Mouse (Mus musculus) midbrain, embryonic 12.5 days (tissue): ENCODE measurements at regions not wholly inside any gene's neighbourhood (a gene's known extent, or its start where the extent isn't known, plus 50 kb on each side); places are given as distances from the start of the nearest gene placed in this dataset.

Source experiments
- ATAC-seq: fragments of 200-750 bp; cut with Nextera tagmentation; 2 replicates; pipeline ENCODE4 v1.8.0; 2017; ENCODE audit warnings: low read depth, moderate TSS enrichment, moderate library complexity; ENCODE audit not compliant: low FRiP score
- H3K27ac ChIP-seq: fragments of 300-500 bp; sonication (generic); replicated peaks from 2 replicates; pipeline ENCODE4 v1.5.1; 2016; ENCODE audit warnings: mild to moderate bottlenecking
- H3K27me3 ChIP-seq: fragments of 300-500 bp; sonication (generic); 2 replicates; pipeline ENCODE4 v1.6.1; 2016; ENCODE audit warnings: mild to moderate bottlenecking
- H3K36me3 ChIP-seq: fragments of 300-500 bp; sonication (generic); 2 replicates; pipeline ENCODE4 v1.6.1; 2016
- H3K4me1 ChIP-seq: fragments of 300-500 bp; sonication (generic); 2 replicates; pipeline ENCODE4 v1.6.1; 2016
- H3K4me2 ChIP-seq: fragments of 300-500 bp; sonication (generic); replicated peaks from 2 replicates; pipeline ENCODE4 v1.6.1; 2016; ENCODE audit warnings: mild to moderate bottlenecking, moderate library complexity
- H3K4me3 ChIP-seq: fragments of 300-500 bp; sonication (generic); 2 replicates; pipeline ENCODE4 v1.5.1; 2016; ENCODE audit warnings: mild to moderate bottlenecking
- H3K9ac ChIP-seq: fragments of 300-500 bp; sonication (generic); replicated peaks from 2 replicates; pipeline ENCODE4 v1.6.1; 2016; ENCODE audit warnings: mild to moderate bottlenecking, moderate library complexity
- H3K9me3 ChIP-seq: fragments of 300-500 bp; sonication (generic); 2 replicates; pipeline ENCODE4 v1.6.1; 2016; ENCODE audit warnings: mild to moderate bottlenecking
- WGBS: fragments of 180-500 bp; shearing (Covaris S2); methylation state at CpG from one replicate; pipeline ENCODE4 v1.1.7; 2016; 5-methylcytosine and 5-hydroxymethylcytosine counted together

DNA sequence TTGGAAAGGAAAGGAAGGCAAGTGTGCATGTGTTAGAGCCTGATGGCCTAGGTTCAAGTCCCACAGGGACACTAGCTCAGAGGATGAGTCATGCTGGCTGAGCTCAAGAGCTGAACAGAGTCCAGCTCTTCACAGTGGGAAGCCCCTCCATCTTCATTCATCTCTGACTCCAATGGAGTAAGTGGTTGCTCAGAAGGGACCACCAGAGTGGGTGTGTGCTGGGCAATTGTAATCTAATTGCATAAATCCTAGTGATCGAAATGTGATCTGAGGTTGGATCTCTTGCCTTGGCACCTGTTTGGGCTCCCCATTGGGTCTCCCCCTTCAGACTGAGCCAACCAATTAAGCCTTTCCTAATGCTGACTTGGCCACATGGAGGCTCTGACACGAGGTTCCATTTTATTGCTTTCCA is 359.5 kb downstream of the Rab28 start:
- H3K9ac ChIP-seq, result no peak overlapping the region
- no peaks in the 10 kb centered on the region for H3K4me1 ChIP-seq
- H3K4me2 ChIP-seq, result no peak overlapping the region
- no peaks in the 10 kb centered on the region for H3K9me3 ChIP-seq
- no peaks in the 10 kb centered on the region for H3K27me3 ChIP-seq
- no peak overlapping the region for H3K27ac ChIP-seq
- no peaks in the 10 kb centered on the region for H3K36me3 ChIP-seq
- no peak for ATAC-seq
- no peak overlapping the region for H3K4me3 ChIP-seq
- WGBS, result 72% methylated on average over 2 of the region's 2 CpGs

DNA sequence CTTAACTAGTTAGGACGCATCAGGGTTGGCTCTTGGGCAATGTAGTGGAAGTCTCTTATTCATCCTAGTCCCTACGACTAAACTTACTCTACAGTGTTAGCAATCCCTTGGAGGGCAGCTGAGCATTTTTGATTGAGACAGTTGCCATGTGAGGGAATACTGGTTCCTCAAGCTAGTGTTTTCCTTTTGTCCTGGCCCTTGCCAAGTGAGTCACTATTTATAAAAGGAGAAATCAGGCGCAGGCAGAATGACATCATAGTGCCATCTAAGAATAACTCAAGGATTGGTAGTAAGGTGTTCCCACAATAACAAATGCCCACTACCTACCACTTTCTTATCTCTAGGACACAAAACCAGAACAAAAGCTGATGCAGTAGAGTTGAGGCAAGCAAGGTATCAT is 360.5 kb downstream of the Rab28 start:
- Histone ChIP-seq H3K9ac (no peak overlapping the region), H3K4me2 (no peak overlapping the region), H3K27ac (no peak overlapping the region), H3K9me3 (no peaks in the 10 kb centered on the region), H3K4me3 (no peak overlapping the region), H3K36me3 (no peaks in the 10 kb centered on the region), H3K27me3 (no peaks in the 10 kb centered on the region), H3K4me1 (no peaks in the 10 kb centered on the region)
- ATAC-seq, result no peak
- 91% methylated on average over 3 of the region's 3 CpGs for WGBS

DNA sequence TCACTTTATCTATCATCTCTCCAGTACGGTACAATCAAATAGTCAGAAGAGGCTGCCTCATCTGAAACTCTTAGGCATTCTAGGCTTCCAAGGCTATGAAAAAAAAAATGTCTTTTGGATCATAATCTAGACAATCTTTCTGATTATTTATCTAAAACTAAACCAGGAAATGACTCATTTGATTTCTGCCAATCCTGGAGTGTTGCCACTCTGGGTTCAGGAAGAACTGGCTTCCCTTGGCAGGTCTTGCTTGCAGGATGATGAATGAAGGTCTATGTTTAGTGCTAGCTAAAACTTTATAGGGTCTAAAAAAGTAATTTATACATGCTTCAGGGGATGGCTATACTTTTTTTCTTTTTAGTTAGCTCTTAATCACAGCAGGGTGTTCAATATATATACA is 367.4 kb downstream of the Rab28 start:
- no peak overlapping the region for H3K27ac ChIP-seq
- no peaks in the 10 kb centered on the region for H3K36me3 ChIP-seq
- no peak overlapping the region for H3K9ac ChIP-seq
- H3K4me2 ChIP-seq, result no peak overlapping the region
- H3K27me3 ChIP-seq, result no peaks in the 10 kb centered on the region
- no peak overlapping the region for H3K4me3 ChIP-seq
- no peak for ATAC-seq
- WGBS, result 100% methylated on average over 1 of the region's 1 CpGs
- no peaks in the 10 kb centered on the region for H3K4me1 ChIP-seq
- no peaks in the 10 kb centered on the region for H3K9me3 ChIP-seq

DNA sequence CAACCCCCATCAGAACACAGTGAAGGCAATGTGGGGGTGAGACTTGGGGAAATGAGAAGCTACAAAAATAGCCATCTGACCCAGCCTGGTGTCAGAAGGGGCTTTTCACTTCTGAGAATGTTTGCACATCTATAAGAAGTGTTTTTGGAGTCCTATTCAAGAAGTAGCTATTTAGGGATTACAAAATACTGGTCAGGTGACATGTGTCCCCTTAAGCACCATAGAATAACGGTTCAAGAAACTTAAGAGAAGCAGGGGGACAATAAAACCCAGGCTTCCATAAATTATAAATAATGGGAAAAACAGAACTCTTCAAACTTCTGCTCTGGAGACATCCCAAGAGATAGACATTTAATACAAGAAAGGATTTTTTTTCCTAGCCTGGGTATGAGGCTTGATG is 411.5 kb downstream of the Rab28 start:
- 74% methylated on average over 1 of the region's 1 CpGs for WGBS

DNA sequence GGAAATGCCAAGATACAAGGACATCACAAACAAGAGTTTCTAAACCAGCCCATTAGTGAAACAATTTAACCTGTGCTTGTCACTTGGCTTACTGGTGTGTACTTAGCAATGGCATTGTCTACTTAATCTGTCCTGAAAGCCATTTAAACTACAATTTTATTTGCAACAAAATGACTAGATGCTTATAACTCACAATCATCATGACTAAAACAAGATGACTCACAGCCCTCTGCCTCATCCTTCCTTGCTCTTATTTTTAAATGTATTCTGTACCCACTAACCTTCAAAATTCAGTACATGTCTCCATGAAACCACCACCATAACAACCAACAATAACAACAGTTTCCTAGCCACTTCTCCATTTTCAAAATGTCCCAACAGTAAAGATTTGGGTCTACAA is 441.2 kb downstream of the Rab28 start:
- Histone ChIP-seq H3K4me2 (no peak overlapping the region), H3K4me1 (no peaks in the 10 kb centered on the region), H3K9ac (no peak overlapping the region), H3K4me3 (no peak overlapping the region), H3K36me3 (no peaks in the 10 kb centered on the region), H3K9me3 (no peaks in the 10 kb centered on the region), H3K27me3 (no peaks in the 10 kb centered on the region), H3K27ac (no peak overlapping the region)
- no peak for ATAC-seq

More for the DNA sequence above, 411.5 kb downstream of the Rab28 start:
- Histone ChIP-seq H3K27me3 (no peaks in the 10 kb centered on the region), H3K27ac (no peak overlapping the region), H3K9me3 (no peaks in the 10 kb centered on the region), H3K4me1 (no peaks in the 10 kb centered on the region), H3K4me3 (no peak overlapping the region), H3K36me3 (no peaks in the 10 kb centered on the region), H3K4me2 (no peak overlapping the region), H3K9ac (no peak overlapping the region)
- ATAC-seq, result no peak

DNA sequence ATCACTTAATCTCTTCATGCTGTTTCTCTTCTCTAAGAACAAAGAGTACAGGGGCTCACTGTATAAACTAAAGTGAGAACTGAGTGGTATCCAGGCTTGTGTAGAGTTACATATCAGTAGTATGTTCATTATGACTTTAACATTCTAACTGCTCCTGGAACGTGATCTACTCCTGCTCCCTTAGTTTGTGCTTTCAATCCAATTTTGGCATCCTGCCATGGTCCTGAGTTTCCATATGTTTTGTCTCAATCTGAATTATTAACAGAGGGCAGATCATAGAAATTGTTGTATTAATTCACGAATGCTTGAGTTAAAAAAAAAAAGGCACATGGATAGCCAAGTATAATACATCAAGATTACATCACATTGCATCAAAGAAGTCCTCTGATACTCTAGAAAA is 441.6 kb downstream of the Rab28 start:
- 58% methylated on average over 2 of the region's 2 CpGs for WGBS
- H3K27me3 ChIP-seq, result no peaks in the 10 kb centered on the region

DNA sequence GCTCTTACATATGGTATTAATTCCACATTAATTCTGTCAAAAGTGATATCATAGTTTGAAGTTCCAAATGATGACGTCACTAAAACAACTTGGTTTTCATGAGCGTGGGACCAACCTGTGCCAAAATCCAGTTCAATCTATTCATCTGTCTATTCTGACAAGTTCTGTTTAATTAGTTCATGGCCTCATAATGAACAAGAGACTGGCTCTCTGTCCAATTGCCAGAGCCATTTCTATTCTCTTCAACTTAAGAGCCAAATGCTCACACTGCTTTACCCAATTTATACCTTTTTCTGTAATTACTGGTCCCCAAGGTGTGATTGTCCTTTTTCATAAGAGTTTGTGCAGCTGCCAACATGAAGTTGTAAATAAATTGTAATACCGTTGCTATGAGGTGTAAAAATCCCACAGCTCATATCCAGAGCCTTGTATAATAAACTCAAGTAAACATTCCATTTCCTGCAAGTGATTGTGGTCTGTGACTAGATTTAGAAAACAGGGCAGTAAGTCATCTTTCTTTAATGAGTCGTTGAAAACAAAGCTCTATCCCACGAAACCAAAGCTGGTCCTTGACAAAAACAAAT is 446.2 kb downstream of the Rab28 start:
- Histone ChIP-seq H3K27me3 (no peaks in the 10 kb centered on the region), H3K9ac (no peak overlapping the region), H3K27ac (no peak overlapping the region), H3K9me3 (no peaks in the 10 kb centered on the region), H3K36me3 (no peaks in the 10 kb centered on the region), H3K4me3 (no peak overlapping the region), H3K4me2 (no peak overlapping the region), H3K4me1 (no peaks in the 10 kb centered on the region)
- 81% methylated on average over 5 of the region's 5 CpGs for WGBS
- ATAC-seq, result no peak

More for the DNA sequence above, 441.6 kb downstream of the Rab28 start:
- H3K9ac ChIP-seq, result no peak overlapping the region
- no peaks in the 10 kb centered on the region for H3K36me3 ChIP-seq
- no peak overlapping the region for H3K27ac ChIP-seq
- H3K9me3 ChIP-seq, result no peaks in the 10 kb centered on the region
- no peak for ATAC-seq
- H3K4me3 ChIP-seq, result no peak overlapping the region
- no peaks in the 10 kb centered on the region for H3K4me1 ChIP-seq
- H3K4me2 ChIP-seq, result no peak overlapping the region
